Mouse (Mus musculus) intestine, embryonic 15.5 days (tissue): ENCODE measurements around the gene Nudcd3. TPM values are rescaled to one million over a fixed set of nuclear protein-coding genes. Genes with fewer than 3 reads are reported as not detected.

ENCODE experiments used
- ATAC-seq: fragments of 200-750 bp; cut with Nextera tagmentation; 2 replicates; pipeline ENCODE4 v1.8.0; 2017; ENCODE audit warnings: moderate TSS enrichment, moderate library complexity
- H3K27ac ChIP-seq: fragments of 300-500 bp; sonication (generic); 2 replicates; pipeline ENCODE4 v1.5.1; 2015; ENCODE audit warnings: mild to moderate bottlenecking, inconsistent platforms
- H3K27me3 ChIP-seq: fragments of 300-500 bp; sonication (generic); replicated peaks from 2 replicates; pipeline ENCODE4 v1.6.1; 2015; ENCODE audit warnings: inconsistent platforms
- H3K36me3 ChIP-seq: fragments of 300-500 bp; sonication (generic); 2 replicates; pipeline ENCODE4 v1.6.1; 2015; ENCODE audit warnings: inconsistent platforms
- H3K4me1 ChIP-seq: fragments of 300-500 bp; sonication (generic); replicated peaks from 2 replicates; pipeline ENCODE4 v1.6.1; 2015; ENCODE audit warnings: inconsistent platforms
- H3K4me2 ChIP-seq: fragments of 300-500 bp; sonication (generic); replicated peaks from 2 replicates; pipeline ENCODE4 v1.6.1; 2015; ENCODE audit warnings: mild to moderate bottlenecking, inconsistent platforms
- H3K4me3 ChIP-seq: fragments of 300-500 bp; sonication (generic); replicated peaks from 2 replicates; pipeline ENCODE4 v1.5.1; 2015; ENCODE audit warnings: inconsistent platforms
- H3K9ac ChIP-seq: fragments of 300-500 bp; sonication (generic); 2 replicates; pipeline ENCODE4 v1.6.1; 2015; ENCODE audit warnings: inconsistent platforms
- H3K9me3 ChIP-seq: fragments of 300-500 bp; sonication (generic); 2 replicates; pipeline ENCODE4 v1.6.1; 2016; ENCODE audit warnings: inconsistent platforms
- WGBS: fragments of 180-500 bp; shearing (Covaris S2); methylation state at CpG from one replicate; pipeline ENCODE4 v1.1.7; 2015; 5-methylcytosine and 5-hydroxymethylcytosine counted together
- polyA plus RNA-seq: library from polyadenylated mRNA; unstranded; fragments of >200 nt; fragmentation: Nextera tagmentation; extraction: Ambion mirVana; gene quantifications from 2 replicates; pipeline ENCODE4 v1.2.1, GENCODE M21; 2015

The Nudcd3 gene
- polyA plus RNA-seq, 1 experiment from 2014 or later: 36.6 TPM

DNA sequence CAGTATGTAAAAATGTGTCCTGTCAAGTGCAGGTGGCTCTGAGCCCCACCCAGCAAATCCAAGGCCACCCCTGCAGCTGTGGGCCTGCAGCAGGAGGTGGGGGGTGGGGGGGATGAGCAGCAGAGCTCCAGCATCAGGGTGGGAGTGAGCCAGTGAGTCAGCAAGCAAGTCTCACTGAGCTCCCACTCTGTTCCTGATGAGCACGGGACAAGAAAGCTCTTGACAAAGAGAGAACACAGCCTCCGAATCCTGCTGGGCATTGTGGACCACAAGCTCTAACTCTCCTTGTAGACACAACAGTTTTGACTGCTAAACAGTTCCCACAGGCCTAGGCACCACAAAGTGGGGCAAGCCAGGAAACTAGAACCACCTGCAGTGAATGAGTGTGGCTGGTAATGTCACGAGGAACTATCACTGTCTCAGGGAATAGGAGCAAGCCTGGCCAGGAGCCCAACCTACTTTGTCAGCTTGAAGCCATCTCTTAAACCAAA, 46.0 kb downstream of the Nudcd3 start:
- no peaks in the 10 kb centered on the region for H3K27me3 ChIP-seq
- no peaks in the 10 kb centered on the region for H3K9me3 ChIP-seq
- peaks cover 6% of the 10 kb centered on the region for H3K4me1 ChIP-seq
- H3K9ac ChIP-seq: no peak overlapping the region
- 52% methylated on average over 3 of the region's 3 CpGs for WGBS
- H3K4me2 ChIP-seq: no peak overlapping the region
- peaks cover 6% of the 10 kb centered on the region for H3K36me3 ChIP-seq
- no peak overlapping the region for H3K4me3 ChIP-seq
- peak; percentile 78 for ATAC-seq
- no peak overlapping the region; the same call in 1 of the 2 replicates for H3K27ac ChIP-seq

DNA sequence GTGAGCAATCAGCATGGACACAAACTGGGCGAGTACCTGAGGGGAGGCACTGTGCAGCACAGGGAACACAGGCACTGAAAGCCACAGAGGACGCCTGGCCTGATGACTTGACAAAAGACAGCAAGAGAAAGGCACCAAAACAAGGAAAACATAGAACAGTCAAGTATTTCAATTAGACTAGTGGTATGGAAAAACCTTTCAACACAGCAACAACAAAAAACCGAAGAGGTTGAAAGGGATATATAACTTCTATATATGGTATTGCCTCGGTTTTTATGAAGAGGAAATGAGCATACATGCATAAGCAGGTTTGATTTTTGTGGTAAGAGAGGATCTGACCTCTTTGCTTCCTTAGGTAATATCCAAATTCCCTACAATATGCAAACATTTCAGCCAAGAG, 47.4 kb downstream of the Nudcd3 start:
- H3K36me3 ChIP-seq: peaks cover 12% of the 10 kb centered on the region
- no peak overlapping the region for H3K4me2 ChIP-seq
- H3K27me3 ChIP-seq: no peaks in the 10 kb centered on the region
- ATAC-seq: no peak
- 82% methylated on average over 4 of the region's 4 CpGs for WGBS
- H3K9ac ChIP-seq: no peak overlapping the region
- no peak overlapping the region for H3K4me3 ChIP-seq
- H3K9me3 ChIP-seq: no peaks in the 10 kb centered on the region
- peaks cover 6% of the 10 kb centered on the region for H3K4me1 ChIP-seq
- no peak overlapping the region for H3K27ac ChIP-seq

DNA sequence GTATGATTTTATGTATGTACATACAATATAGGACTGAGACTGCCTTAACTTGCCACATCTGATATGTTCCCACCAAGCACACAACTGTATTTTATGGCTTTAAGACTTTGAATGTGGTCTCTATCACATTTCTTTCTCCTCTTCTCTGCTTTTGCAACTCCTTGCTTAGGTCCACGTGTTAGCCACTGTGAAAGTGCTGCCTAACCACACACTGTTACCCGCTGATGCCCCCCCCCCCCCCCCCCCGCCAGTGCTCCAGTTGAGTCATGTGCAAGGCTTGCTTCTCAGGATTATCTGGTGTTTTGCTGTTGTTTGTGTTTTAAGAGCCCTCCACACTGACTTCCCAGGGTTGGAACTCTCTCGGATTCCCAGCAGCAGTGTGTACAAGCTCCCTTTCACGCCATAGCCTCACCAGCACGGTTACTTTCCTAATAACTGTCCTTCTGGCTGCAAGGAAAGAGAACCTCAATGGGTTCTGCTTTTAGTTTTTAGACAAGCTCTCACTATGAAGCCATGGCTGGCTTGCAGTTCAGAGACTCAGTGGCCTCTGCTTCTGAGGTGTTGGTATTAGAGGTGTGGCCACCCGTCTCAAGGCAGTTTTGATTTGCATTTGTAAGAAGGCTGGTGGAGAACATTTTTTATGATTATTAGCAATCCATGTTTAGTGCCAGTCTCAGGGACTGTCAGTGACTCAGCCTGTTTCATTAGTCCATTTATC, 61.8 kb downstream of the Nudcd3 start:
- Histone ChIP-seq H3K4me2 (no peak overlapping the region), H3K27ac (no peak overlapping the region), H3K4me1 (no peaks in the 10 kb centered on the region), H3K27me3 (no peaks in the 10 kb centered on the region), H3K4me3 (no peak overlapping the region), H3K9me3 (no peaks in the 10 kb centered on the region), H3K36me3 (0 out of 2 replicates have a peak, but pooled peaks cover 3% of the 10 kb centered on the region), H3K9ac (no peak overlapping the region)
- WGBS: 81% methylated on average over 7 of the region's 7 CpGs
- ATAC-seq: no peak

DNA sequence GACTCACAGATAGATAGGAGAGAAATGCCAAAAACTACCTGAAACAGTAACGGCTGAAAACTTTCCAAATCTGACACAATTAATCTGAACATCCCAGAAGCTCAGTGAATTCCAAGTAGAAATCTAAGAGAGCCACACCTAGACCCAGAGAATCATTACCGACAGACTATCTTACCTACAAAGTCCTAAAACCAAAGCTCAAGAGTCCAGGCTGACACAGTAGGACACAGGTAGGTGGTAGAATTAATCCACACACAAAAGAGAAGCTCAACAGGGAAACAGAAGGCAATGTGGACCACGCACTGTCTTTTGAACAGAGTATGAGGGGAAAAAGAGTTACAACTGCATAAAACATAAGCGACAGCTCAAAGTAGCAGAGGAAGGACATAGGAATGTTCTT, 67.3 kb downstream of the Nudcd3 start:
- no peak overlapping the region for H3K27ac ChIP-seq
- WGBS: 91% methylated on average over 4 of the region's 4 CpGs
- no peak for ATAC-seq

DNA sequence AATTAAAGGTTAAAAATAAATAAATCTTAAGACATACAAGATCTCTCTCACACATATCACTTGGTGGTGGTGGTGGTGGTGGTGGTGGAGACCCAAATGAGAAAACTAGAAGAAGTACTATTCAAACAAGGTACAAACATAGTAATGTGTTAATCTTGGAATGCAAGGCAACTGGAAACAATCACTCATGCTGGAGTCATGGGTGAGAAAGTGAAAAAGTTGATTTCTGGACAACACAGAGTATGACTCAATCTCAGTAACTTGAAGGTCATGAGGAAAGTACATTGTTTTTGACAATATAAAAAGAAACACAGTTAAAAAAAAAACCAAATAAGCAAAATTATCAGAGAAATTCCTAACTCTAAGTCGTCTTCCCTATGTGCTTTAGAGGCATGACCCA, 69.6 kb downstream of the Nudcd3 start:
- Histone ChIP-seq H3K9me3 (no peaks in the 10 kb centered on the region), H3K27me3 (no peaks in the 10 kb centered on the region), H3K4me2 (no peak overlapping the region), H3K4me3 (no peak overlapping the region), H3K27ac (no peak overlapping the region), H3K4me1 (no peaks in the 10 kb centered on the region), H3K9ac (no peak overlapping the region), H3K36me3 (no peaks in the 10 kb centered on the region)
- ATAC-seq: no peak
- 89% methylated on average over 1 of the region's 1 CpGs for WGBS

More for the DNA sequence above, 67.3 kb downstream of the Nudcd3 start:
- Histone ChIP-seq H3K9me3 (no peaks in the 10 kb centered on the region), H3K9ac (no peak overlapping the region), H3K27me3 (no peaks in the 10 kb centered on the region), H3K4me2 (no peak overlapping the region), H3K36me3 (no peaks in the 10 kb centered on the region), H3K4me3 (no peak overlapping the region), H3K4me1 (no peaks in the 10 kb centered on the region)

DNA sequence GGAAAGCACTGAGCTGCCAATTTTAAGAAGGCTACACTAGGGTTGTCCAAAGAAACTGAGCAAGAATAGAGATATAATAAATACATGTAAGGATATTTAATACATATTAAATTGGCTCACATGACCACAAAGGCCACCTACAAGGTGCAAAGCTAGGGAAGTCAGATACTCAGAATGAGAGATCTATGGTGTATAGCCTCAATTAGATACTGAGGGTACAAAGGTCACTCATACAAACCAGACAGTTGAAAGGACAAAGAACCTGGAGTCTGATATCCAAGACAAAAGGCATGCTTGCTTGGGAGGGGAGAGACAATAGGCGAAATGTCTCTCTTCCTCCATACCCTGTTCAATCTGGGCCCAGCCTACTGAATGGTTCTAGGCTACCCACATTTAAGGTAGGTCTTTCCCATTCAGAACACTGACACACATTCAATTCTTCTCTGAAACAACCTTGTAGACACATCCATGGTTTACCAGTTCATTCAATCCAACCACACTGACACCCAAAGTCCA, 76.6 kb downstream of the Nudcd3 start:
- no peak overlapping the region for H3K9ac ChIP-seq
- 0 out of 2 replicates have a peak, but pooled peaks cover 4% of the 10 kb centered on the region for H3K4me1 ChIP-seq
- no peak overlapping the region for H3K4me3 ChIP-seq
- ATAC-seq: peak; percentile 81
- peaks cover 8% of the 10 kb centered on the region; the same call in 1 of the 2 replicates for H3K36me3 ChIP-seq
- H3K4me2 ChIP-seq: no peak overlapping the region
- H3K9me3 ChIP-seq: no peaks in the 10 kb centered on the region
- 80% methylated on average over 1 of the region's 1 CpGs for WGBS
- no peaks in the 10 kb centered on the region for H3K27me3 ChIP-seq
- no peak overlapping the region for H3K27ac ChIP-seq

DNA sequence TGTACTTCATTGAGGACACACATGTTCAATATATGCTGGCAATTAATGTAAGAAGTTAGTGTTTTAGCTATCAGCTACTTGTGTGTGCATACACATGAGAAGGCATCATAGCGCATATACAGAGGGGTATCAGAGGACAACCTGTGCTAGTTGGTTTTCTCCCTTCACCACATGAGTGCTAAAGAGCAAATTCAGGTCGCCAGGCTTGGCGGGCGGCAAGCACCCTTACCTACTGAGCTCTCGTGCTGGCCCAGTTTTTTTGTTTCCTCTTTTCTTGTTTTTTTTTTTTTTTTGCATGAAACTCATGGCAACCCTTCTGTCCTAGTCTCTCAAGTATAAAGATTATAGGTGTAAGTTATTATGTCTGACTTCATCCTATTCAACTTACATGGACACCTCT, 77.6 kb downstream of the Nudcd3 start:
- Histone ChIP-seq H3K27me3 (no peaks in the 10 kb centered on the region), H3K4me3 (no peak overlapping the region), H3K27ac (no peak overlapping the region), H3K36me3 (peaks cover 8% of the 10 kb centered on the region), H3K4me1 (0 out of 2 replicates have a peak, but pooled peaks cover 4% of the 10 kb centered on the region), H3K9ac (no peak overlapping the region), H3K4me2 (no peak overlapping the region), H3K9me3 (no peaks in the 10 kb centered on the region)
- ATAC-seq: no peak
- 86% methylated on average over 5 of the region's 5 CpGs for WGBS

DNA sequence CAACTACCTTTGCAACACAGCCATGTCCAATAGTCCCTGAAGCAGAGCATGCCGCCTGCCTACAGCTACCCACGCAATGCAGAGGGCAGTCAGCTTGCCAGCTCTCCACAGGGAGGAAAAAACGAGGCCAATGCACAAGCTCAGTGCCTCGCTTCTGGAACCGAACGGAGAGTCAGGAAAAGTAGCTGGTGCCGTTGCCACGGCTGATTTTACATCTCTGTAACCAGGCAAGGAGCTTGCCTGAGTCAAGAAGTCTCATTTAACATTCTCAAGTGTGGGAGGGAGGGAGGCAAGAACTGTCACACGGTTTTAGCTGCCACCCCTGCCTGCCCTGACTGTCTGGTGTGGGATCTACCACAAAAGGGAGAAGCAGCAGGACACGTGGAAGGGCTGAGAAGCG, 79.6 kb downstream of the Nudcd3 start:
- Histone ChIP-seq H3K9ac (no peak overlapping the region), H3K9me3 (no peaks in the 10 kb centered on the region), H3K36me3 (peaks cover 8% of the 10 kb centered on the region), H3K4me3 (no peak overlapping the region), H3K4me2 (no peak overlapping the region), H3K4me1 (0 out of 2 replicates have a peak, but pooled peaks cover 4% of the 10 kb centered on the region), H3K27ac (no peak overlapping the region), H3K27me3 (no peaks in the 10 kb centered on the region)
- WGBS: 88% methylated on average over 11 of the region's 11 CpGs
- no peak for ATAC-seq

DNA sequence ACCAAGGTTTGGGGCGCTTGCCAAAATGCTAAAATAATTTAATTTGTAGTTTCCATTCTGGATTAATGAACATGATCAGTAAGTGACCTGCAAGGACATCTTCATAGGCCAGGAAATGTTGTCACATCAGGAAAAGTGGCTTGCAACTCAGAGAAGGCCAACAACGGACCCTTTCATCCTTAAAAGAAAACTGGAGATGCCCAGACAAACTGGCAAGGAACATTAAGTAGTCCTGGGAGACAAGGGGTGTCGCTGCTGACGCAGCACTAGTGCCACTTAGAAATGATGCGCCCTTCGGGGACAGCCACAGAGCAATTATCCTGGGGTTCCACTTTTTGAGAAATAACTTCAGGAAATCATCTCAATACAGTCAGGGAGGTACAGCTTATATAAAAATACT, 80.2 kb downstream of the Nudcd3 start:
- Histone ChIP-seq H3K4me2 (no peak overlapping the region), H3K27me3 (no peaks in the 10 kb centered on the region), H3K36me3 (peaks cover 8% of the 10 kb centered on the region), H3K27ac (no peak overlapping the region), H3K9ac (no peak overlapping the region), H3K9me3 (no peaks in the 10 kb centered on the region), H3K4me3 (no peak overlapping the region), H3K4me1 (0 out of 2 replicates have a peak, but pooled peaks cover 4% of the 10 kb centered on the region)
- WGBS: 90% methylated on average over 6 of the region's 6 CpGs
- no peak for ATAC-seq

DNA sequence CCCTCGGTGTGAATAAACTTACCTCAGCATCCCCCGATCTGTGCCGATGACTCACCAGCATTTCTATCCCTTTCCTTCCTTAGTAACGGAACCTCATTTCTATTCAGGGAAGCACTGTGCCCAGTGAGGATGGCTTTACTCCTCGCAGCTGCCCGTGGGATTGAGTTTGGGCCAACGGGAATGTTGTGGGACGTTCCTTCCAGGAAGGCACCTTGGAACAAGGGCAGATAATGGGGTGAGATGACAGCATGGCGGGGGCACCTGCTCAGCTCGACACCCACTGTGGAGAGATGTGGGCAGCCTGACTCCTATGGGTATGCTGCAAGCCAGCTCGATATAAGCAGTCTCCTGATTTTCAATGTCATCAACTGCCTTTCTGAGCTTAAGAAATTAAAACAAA, 80.9 kb downstream of the Nudcd3 start:
- 87% methylated on average over 11 of the region's 11 CpGs for WGBS
- Histone ChIP-seq H3K9ac (no peak overlapping the region), H3K4me1 (0 out of 2 replicates have a peak, but pooled peaks cover 4% of the 10 kb centered on the region), H3K4me3 (no peak overlapping the region), H3K9me3 (no peaks in the 10 kb centered on the region), H3K27ac (no peak overlapping the region), H3K36me3 (peaks cover 8% of the 10 kb centered on the region), H3K4me2 (no peak overlapping the region), H3K27me3 (no peaks in the 10 kb centered on the region)
- ATAC-seq: no peak

DNA sequence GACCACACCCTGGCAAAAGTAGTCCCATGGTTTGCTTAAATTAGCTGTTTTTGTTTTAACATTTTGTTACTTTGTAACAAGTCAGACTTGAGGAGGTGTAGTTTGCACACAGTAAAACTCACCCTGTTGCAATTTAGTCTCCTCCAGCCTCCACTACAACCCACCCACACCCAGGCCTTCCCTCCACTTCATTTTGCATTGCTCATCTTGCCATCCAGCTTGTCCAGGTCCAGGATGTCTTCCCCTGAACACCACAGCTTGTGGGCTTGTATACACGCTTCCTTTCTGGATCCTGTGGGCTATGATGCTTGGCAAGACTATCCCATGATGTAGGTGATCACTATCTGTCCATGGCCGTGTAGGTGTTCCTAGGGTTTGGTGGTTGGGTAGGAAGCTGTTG, 82.3 kb downstream of the Nudcd3 start:
- Histone ChIP-seq H3K9ac (no peak overlapping the region), H3K4me3 (no peak overlapping the region), H3K27me3 (no peaks in the 10 kb centered on the region), H3K4me1 (no peaks in the 10 kb centered on the region), H3K27ac (no peak overlapping the region), H3K9me3 (no peaks in the 10 kb centered on the region), H3K36me3 (peaks cover 8% of the 10 kb centered on the region), H3K4me2 (no peak overlapping the region)
- 83% methylated on average over 2 of the region's 2 CpGs for WGBS
- no peak for ATAC-seq

DNA sequence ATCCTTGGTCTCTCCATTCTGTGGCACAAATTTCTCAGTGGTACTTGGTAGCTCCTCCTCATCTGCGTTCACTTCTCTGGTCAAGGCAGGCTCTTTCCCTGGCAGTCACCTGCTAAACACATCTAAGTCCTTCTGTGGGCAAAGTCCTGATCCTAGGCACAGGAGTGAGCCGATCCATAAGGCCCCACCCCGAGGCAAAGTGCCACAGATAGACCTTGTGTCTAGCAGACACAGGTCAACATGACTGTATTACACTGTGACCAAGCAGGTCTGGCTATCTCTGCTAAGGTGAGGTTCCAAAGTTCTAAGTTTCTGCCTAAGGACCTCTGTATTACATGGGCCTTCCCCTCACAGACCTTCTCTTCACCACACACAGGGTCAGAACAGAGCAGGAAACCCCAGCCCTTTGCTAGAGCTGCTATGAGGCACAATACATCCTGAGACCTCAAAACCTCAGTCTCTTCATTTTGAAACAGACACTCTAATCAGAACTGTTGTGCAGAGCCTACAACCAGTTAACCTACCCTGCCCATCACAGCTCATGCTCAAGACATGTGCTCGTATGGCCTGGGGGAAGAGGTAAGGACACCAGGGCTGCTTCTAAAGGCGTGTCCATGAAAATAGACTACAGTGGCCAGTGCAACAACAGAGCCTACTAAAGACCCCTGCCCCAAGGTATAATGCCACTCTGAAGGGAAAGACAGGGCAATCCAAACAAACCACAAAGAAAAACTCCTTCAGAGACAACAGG, 88.3 kb downstream of the Nudcd3 start:
- peak; percentile 98 for ATAC-seq
- 87% methylated on average over 5 of the region's 5 CpGs for WGBS
- no peak overlapping the region for H3K4me2 ChIP-seq
- H3K9me3 ChIP-seq: no peaks in the 10 kb centered on the region
- H3K27me3 ChIP-seq: no peaks in the 10 kb centered on the region
- H3K4me3 ChIP-seq: no peak overlapping the region
- peak overlapping the region; percentile 59 for H3K27ac ChIP-seq
- H3K4me1 ChIP-seq: no peaks in the 10 kb centered on the region; the same call in 1 of the 2 replicates
- no peak overlapping the region for H3K9ac ChIP-seq
- peaks cover 23% of the 10 kb centered on the region for H3K36me3 ChIP-seq
